Mouse (Mus musculus) liver, embryonic 13.5 days (tissue): ENCODE results near the gene Ckap5. TPM values are rescaled to one million over a fixed set of nuclear protein-coding genes. Genes with fewer than 3 reads are reported as not detected.
A peak's percentile ranks its signal among the peaks of the same experiment; 100 is the strongest.

Source experiments
- ATAC-seq: fragments of 200-750 bp; cut with Nextera tagmentation; 2 replicates; pipeline ENCODE4 v1.8.0; 2017; ENCODE audit warnings: low read depth, mild to moderate bottlenecking, moderate number of reproducible peaks, moderate library complexity
- DNase-seq: peaks from one replicate; pipeline ENCODE4 v3.0.0; 2022
- H3K27ac ChIP-seq: fragments of 300-500 bp; sonication (generic); 2 replicates; pipeline ENCODE4 v1.5.1; 2015; ENCODE audit warnings: moderate library complexity, mild to moderate bottlenecking, inconsistent platforms
- H3K27me3 ChIP-seq: fragments of 300-500 bp; sonication (generic); 2 replicates; pipeline ENCODE4 v1.6.1; 2015; ENCODE audit warnings: mild to moderate bottlenecking, inconsistent platforms
- H3K36me3 ChIP-seq: fragments of 300-500 bp; sonication (generic); 2 replicates; pipeline ENCODE4 v1.6.1; 2015; ENCODE audit warnings: mild to moderate bottlenecking, inconsistent platforms
- H3K4me1 ChIP-seq: fragments of 300-500 bp; sonication (generic); replicated peaks from 2 replicates; pipeline ENCODE4 v1.6.1; 2015; ENCODE audit warnings: inconsistent platforms
- H3K4me2 ChIP-seq: fragments of 300-500 bp; sonication (generic); 2 replicates; pipeline ENCODE4 v1.6.1; 2015; ENCODE audit warnings: inconsistent platforms, mild to moderate bottlenecking, moderate library complexity
- H3K4me3 ChIP-seq: fragments of 300-500 bp; sonication (generic); replicated peaks from 2 replicates; pipeline ENCODE4 v1.5.1; 2015; ENCODE audit warnings: mild to moderate bottlenecking, inconsistent platforms
- H3K9ac ChIP-seq: fragments of 300-500 bp; sonication (generic); 2 replicates; pipeline ENCODE4 v1.6.1; 2015; ENCODE audit warnings: mild to moderate bottlenecking, inconsistent platforms
- H3K9me3 ChIP-seq: fragments of 300-500 bp; sonication (generic); replicated peaks from 2 replicates; pipeline ENCODE4 v1.6.1; 2016; ENCODE audit warnings: inconsistent platforms
- WGBS: fragments of 180-500 bp; shearing (Covaris S2); methylation state at CpG from one replicate; pipeline ENCODE4 v1.1.7; 2015; ENCODE audit not compliant: insufficient replicate concordance; 5-methylcytosine and 5-hydroxymethylcytosine counted together
- polyA plus RNA-seq: library from polyadenylated mRNA; unstranded; fragments of >200 nt; fragmentation: Nextera tagmentation; extraction: Ambion mirVana; gene quantifications from 2 replicates; pipeline ENCODE4 v1.2.1, GENCODE M21; 2015

The Ckap5 gene
- polyA plus RNA-seq, 1 experiment from 2014 or later: 47.8 TPM

GRCm38 (mm10) chr2:91628171-91628570 is 101.6 kb downstream of the Ckap5 start:
- H3K36me3 ChIP-seq: peaks cover 5% of the 10 kb centered on the region
- no peak overlapping the region for H3K27ac ChIP-seq
- H3K27me3 ChIP-seq: no peaks in the 10 kb centered on the region
- H3K4me3 ChIP-seq: no peak overlapping the region
- 81% methylated on average over 8 of the region's 8 CpGs for WGBS
- ATAC-seq (no peak), DNase-seq (no peak)
- no peak overlapping the region for H3K9ac ChIP-seq
- no peaks in the 10 kb centered on the region for H3K9me3 ChIP-seq
- H3K4me1 ChIP-seq: peaks cover 14% of the 10 kb centered on the region
- no peak overlapping the region for H3K4me2 ChIP-seq

- Histone ChIP-seq H3K9me3 (no peaks in the 10 kb centered on the region), H3K4me1 (peaks cover 26% of the 10 kb centered on the region)
- DNase-seq: no peak
Observed at GRCm38 (mm10) chr2:91629682-91630081, 103.1 kb downstream of the Ckap5 start.

GRCm38 (mm10) chr2:91630384-91630783 is 103.8 kb downstream of the Ckap5 start:
- WGBS: 82% methylated on average over 12 of the region's 12 CpGs

More at GRCm38 (mm10) chr2:91629682-91630081, 103.1 kb downstream of the Ckap5 start:
- no peak overlapping the region for H3K4me2 ChIP-seq
- H3K9ac ChIP-seq: no peak overlapping the region
- H3K4me3 ChIP-seq: no peak overlapping the region
- no peak for ATAC-seq
- peaks cover 2% of the 10 kb centered on the region; the same call in 1 of the 2 replicates for H3K36me3 ChIP-seq
- H3K27ac ChIP-seq: no peak overlapping the region
- H3K27me3 ChIP-seq: no peaks in the 10 kb centered on the region
- 75% methylated on average over 18 of the region's 18 CpGs for WGBS

GRCm38 (mm10) chr2:91631826-91632225 is 105.3 kb downstream of the Ckap5 start:
- no peak for DNase-seq
- H3K36me3 ChIP-seq: peaks cover 2% of the 10 kb centered on the region; the same call in 1 of the 2 replicates
- 69% methylated on average over 5 of the region's 5 CpGs for WGBS

More at GRCm38 (mm10) chr2:91630384-91630783, 103.8 kb downstream of the Ckap5 start:
- Histone ChIP-seq H3K27ac (no peak overlapping the region), H3K4me1 (peaks cover 33% of the 10 kb centered on the region), H3K4me3 (no peak overlapping the region), H3K4me2 (no peak overlapping the region), H3K9ac (no peak overlapping the region), H3K36me3 (peaks cover 2% of the 10 kb centered on the region; the same call in 1 of the 2 replicates), H3K9me3 (no peaks in the 10 kb centered on the region), H3K27me3 (no peaks in the 10 kb centered on the region)
- no peak for ATAC-seq
- DNase-seq: no peak

GRCm38 (mm10) chr2:91632316-91632715 is 105.8 kb downstream of the Ckap5 start:
- Histone ChIP-seq H3K27ac (no peak overlapping the region), H3K4me2 (0 out of 2 replicates have a peak overlapping the region, but pooled peaks have one; percentile 56), H3K27me3 (no peaks in the 10 kb centered on the region), H3K4me3 (no peak overlapping the region), H3K9ac (no peak overlapping the region), H3K4me1 (peaks cover 50% of the 10 kb centered on the region), H3K9me3 (no peaks in the 10 kb centered on the region), H3K36me3 (peaks cover 2% of the 10 kb centered on the region; the same call in 1 of the 2 replicates)
- 74% methylated on average over 5 of the region's 5 CpGs for whole genome bisulfite sequencing
- DNase-seq (no peak), ATAC-seq (no peak)

More at GRCm38 (mm10) chr2:91631826-91632225, 105.3 kb downstream of the Ckap5 start:
- Histone ChIP-seq H3K9me3 (no peaks in the 10 kb centered on the region), H3K4me3 (no peak overlapping the region), H3K27ac (no peak overlapping the region), H3K4me1 (peaks cover 47% of the 10 kb centered on the region), H3K27me3 (no peaks in the 10 kb centered on the region), H3K4me2 (no peak overlapping the region), H3K9ac (no peak overlapping the region)
- no peak for ATAC-seq

- H3K9me3 ChIP-seq: no peaks in the 10 kb centered on the region
- ATAC-seq (no peak), DNase-seq (no peak)
- H3K27me3 ChIP-seq: no peaks in the 10 kb centered on the region
- 0 out of 2 replicates have a peak overlapping the region, but pooled peaks have one; percentile 1 for H3K27ac ChIP-seq
- peak overlapping the region; percentile 56 for H3K4me2 ChIP-seq
- peaks cover 2% of the 10 kb centered on the region; the same call in 1 of the 2 replicates for H3K36me3 ChIP-seq
- no peak overlapping the region for H3K9ac ChIP-seq
- H3K4me3 ChIP-seq: peak overlapping the region; percentile 12; the same call in 1 of the 2 replicates
- 62% methylated on average over 12 of the region's 12 CpGs for WGBS
- peaks cover 50% of the 10 kb centered on the region for H3K4me1 ChIP-seq
Observed at GRCm38 (mm10) chr2:91633334-91633977, 106.9 kb downstream of the Ckap5 start.

GRCm38 (mm10) chr2:91634841-91635240 is 108.3 kb downstream of the Ckap5 start:
- peak; percentile 70 for ATAC-seq

GRCm38 (mm10) chr2:91635486-91635885 is 108.9 kb downstream of the Ckap5 start:
- Histone ChIP-seq H3K27ac (peak overlapping the region; percentile 74), H3K9ac (peak overlapping the region; percentile 67)

More at GRCm38 (mm10) chr2:91634841-91635240, 108.3 kb downstream of the Ckap5 start:
- H3K4me3 ChIP-seq: peak overlapping the region; percentile 49
- no peaks in the 10 kb centered on the region for H3K27me3 ChIP-seq
- no peaks in the 10 kb centered on the region for H3K9me3 ChIP-seq
- peak; percentile 66 for DNase-seq
- peaks cover 55% of the 10 kb centered on the region for H3K4me1 ChIP-seq
- H3K27ac ChIP-seq: peak overlapping the region; percentile 74
- peak overlapping the region; percentile 67 for H3K9ac ChIP-seq
- 27% methylated on average over 9 of the region's 9 CpGs for WGBS
- H3K36me3 ChIP-seq: peaks cover 2% of the 10 kb centered on the region; the same call in 1 of the 2 replicates
- peak overlapping the region; percentile 56 for H3K4me2 ChIP-seq

GRCm38 (mm10) chr2:91636229-91636628 is 109.7 kb downstream of the Ckap5 start, which contains the start of gene F2:
Gene F2, minus strand, starts transcription at chr2:91636414.
- Histone ChIP-seq H3K27me3 (no peaks in the 10 kb centered on the region), H3K9me3 (no peaks in the 10 kb centered on the region), H3K27ac (peak within 1 kb of the TSS; percentile 74), H3K4me1 (peaks cover 64% of the 10 kb centered on the region), H3K4me3 (peak within 1 kb of the TSS; percentile 49), H3K9ac (peak within 1 kb of the TSS; percentile 67), H3K4me2 (peak within 1 kb of the TSS; percentile 56), H3K36me3 (peaks cover 2% of the 10 kb centered on the region; the same call in 1 of the 2 replicates)
- WGBS: 68% methylated on average over 8 of the region's 8 CpGs
- peak; percentile 32 for ATAC-seq
- DNase-seq: no peak

More at GRCm38 (mm10) chr2:91635486-91635885, 108.9 kb downstream of the Ckap5 start:
- no peak for ATAC-seq
- H3K4me3 ChIP-seq: peak overlapping the region; percentile 49
- DNase-seq: no peak
- H3K36me3 ChIP-seq: peaks cover 2% of the 10 kb centered on the region; the same call in 1 of the 2 replicates
- H3K4me2 ChIP-seq: peak overlapping the region; percentile 56
- H3K27me3 ChIP-seq: no peaks in the 10 kb centered on the region
- no peaks in the 10 kb centered on the region for H3K9me3 ChIP-seq
- WGBS: 64% methylated on average over 11 of the region's 11 CpGs
- peaks cover 61% of the 10 kb centered on the region for H3K4me1 ChIP-seq

- ATAC-seq: peak; percentile 56
- H3K27ac ChIP-seq: peak overlapping the region; percentile 74
- H3K36me3 ChIP-seq: peaks cover 2% of the 10 kb centered on the region; the same call in 1 of the 2 replicates
- peak overlapping the region; percentile 10; the same call in 1 of the 2 replicates for H3K4me3 ChIP-seq
- H3K27me3 ChIP-seq: no peaks in the 10 kb centered on the region
- H3K4me1 ChIP-seq: peaks cover 66% of the 10 kb centered on the region
- H3K4me2 ChIP-seq: peak overlapping the region; percentile 43
- WGBS: 56% methylated on average over 5 of the region's 5 CpGs
- H3K9me3 ChIP-seq: no peaks in the 10 kb centered on the region
- 0 out of 2 replicates have a peak overlapping the region, but pooled peaks have one; percentile 31 for H3K9ac ChIP-seq
- no peak for DNase-seq
Observed at GRCm38 (mm10) chr2:91636727-91637338, 110.3 kb downstream of the Ckap5 start.

GRCm38 (mm10) chr2:91638931-91639330 is 112.4 kb downstream of the Ckap5 start:
- 61% methylated on average over 6 of the region's 6 CpGs for WGBS
- Histone ChIP-seq H3K4me3 (no peak overlapping the region), H3K27ac (no peak overlapping the region), H3K4me1 (peaks cover 70% of the 10 kb centered on the region), H3K4me2 (no peak overlapping the region), H3K9me3 (no peaks in the 10 kb centered on the region), H3K36me3 (peaks cover 9% of the 10 kb centered on the region), H3K27me3 (no peaks in the 10 kb centered on the region), H3K9ac (no peak overlapping the region)
- no peak for DNase-seq
- no peak for ATAC-seq
